Mouse (Mus musculus) megakaryocyte, embryonic 14.5 days (primary cell): ENCODE measurements at regions not wholly inside any gene's neighbourhood (a gene's known extent, or its start where the extent isn't known, plus 50 kb on each side); places are given as distances from the start of the nearest gene placed in this dataset.

ENCODE experiments used
- FLI1 ChIP-seq: IDR thresholded peaks from 2 replicates; pipeline ENCODE4 v1.6.1; 2012; ENCODE audit warnings: low read length, inconsistent platforms, mixed read lengths
- GATA1 ChIP-seq: IDR thresholded peaks from 3 replicates; pipeline ENCODE4 v1.6.1; 2012; ENCODE audit warnings: mixed read lengths, low read length, inconsistent platforms, borderline replicate concordance

DNA sequence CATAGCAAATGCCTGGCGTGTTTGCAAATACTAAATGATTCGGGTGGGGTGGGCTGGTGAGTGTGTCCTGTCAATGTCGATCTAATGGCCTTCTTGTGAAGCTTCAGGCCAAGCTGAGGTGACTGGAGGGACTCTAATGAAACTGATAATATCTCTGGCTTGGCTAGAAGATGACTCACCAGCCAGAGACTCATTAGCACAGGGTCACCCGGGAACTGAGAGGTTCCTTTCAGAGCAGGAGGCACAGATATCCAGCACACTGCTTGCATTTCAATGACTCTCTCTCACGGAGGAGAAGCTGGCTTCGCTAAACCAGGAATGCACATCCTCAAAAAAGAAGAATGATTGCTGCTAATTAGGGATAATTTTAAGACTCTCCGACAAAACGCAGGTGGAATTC is 349.8 kb downstream of the Lpin1 start:
- no peak for TF ChIP-seq GATA1
- TF ChIP-seq FLI1, result no peak
